Mouse (Mus musculus) induced T-regulatory cell, adult 2 months (primary cell): ENCODE results near the gene Olfr1395.

ENCODE experiments used
- DNase-seq: peaks from one replicate; pipeline ENCODE4 v3.0.0-alpha.2; 2012; ENCODE audit warnings: low read depth

Olfr1395 gene

DNA sequence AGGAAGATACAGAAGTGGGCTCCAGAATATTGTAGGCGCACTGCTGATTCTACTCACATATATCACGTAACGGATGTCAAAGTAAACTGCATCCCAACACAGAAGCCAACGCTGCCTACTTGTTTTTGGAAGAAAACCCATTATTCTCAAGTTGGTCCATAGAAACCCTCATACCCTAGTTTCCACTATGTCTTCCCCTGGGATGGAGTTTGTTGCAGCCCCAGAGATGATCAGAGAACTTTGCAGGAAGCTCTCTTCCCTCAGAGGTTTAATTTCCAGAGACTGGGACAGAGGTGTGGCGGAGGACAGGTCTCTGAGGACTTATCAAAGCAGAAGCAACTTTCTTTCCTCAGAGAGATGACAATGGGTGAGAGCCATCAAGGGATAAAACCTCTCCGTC lies at the start of gene Olfr1395:
Olfr1395 (plus strand) TSS at position 301 of the 400 bp plus-strand sequence.
- DNase-seq, result no peak

DNA sequence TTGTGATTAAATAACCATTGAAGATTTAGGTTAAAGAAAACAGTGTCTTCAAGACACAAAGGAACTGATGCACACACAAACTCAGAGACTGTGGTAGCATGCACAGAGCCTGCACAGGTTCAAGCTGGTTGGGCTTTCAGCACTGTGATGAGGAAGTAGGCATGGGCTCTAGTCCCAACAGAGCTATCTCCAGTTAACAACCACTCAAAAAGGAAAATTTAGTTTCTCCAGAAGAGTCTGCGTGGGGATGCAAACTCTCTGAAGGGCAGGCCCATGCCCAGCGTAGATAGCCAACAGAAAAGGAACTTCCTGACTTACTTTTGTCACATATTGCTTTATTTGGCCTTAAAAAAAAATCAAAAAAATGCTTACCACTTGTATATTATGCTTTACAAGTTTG lies 49.3 kb upstream of the Olfr1395 start:
- DNase-seq, result peak; percentile 47

DNA sequence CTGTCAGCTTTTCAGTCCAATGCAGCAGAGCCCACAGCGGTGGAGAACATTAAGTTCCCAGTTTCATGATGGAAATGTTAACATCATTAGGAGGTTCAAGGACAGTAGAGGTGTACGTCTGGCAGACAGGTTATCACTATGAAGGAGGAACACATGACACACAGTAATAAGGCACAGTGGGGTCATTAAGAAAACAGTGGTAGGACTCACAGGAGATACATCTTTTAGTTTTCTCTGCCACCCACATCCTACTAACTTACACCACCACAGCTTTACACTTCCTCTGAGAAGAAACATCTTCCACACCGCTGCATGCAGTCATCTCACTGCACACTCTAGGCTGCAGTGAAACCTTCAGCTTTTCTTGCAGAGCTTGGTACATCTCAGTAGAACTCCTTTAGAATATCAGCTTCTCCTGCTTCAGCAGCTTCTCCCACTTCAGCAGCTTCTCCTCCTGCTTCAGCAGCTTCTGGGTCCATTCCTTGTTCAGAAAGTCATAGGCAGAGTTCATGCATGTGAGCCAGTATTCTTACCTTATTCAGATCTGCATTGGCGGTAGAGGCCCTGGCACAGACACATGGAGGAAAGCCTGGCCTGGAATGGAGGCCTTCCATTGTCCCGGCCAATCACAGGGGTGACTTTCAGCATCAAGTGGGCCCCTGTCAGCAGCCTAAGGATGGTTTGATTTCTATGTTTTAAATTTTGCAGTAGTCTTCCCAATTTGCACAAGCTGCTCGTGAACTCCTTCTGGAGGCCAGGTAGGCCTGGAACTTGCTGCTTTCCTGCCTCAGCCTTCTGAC lies 48.0 kb upstream of the Olfr1395 start:
- peak; percentile 81 for DNase-seq

DNA sequence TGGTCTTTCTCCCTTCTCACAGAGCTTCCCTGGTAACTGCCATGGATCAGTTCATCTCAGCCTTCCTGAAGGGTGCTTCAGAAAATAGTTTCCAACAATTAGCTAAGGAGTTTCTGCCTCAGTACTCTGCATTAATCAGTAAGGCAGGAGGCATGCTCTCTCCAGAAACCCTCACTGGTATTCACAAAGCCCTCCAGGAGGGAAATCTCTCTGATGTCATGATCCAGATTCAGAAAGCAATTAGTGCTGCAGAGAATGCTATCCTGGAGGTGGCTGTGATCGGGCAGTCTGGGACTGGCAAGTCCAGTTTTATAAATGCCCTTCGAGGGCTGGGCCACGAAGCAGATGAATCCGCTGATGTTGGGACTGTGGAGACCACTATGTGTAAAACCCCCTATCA lies 46.7 kb upstream of the Olfr1395 start:
- no peak for DNase-seq

DNA sequence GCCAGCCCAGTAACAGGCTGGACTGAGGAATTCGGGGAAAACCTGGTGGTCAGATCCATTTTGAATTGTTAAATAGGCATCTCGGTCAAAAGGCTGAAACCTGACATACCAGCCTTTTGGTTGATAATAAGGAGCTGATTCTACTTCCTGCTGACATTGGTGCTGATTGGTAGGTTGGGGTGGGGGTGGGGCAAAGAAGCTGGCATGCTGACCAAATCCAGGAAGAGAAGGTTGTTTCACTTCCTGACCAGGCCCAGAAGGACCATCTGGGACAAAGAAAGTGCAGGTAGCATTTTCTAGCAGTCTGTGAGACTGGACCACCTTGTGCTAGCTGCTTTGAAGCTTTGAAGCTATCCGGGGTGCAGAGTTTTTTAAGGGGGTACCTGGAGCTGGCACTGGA lies 41.7 kb upstream of the Olfr1395 start:
- peak; percentile 78 for DNase-seq

DNA sequence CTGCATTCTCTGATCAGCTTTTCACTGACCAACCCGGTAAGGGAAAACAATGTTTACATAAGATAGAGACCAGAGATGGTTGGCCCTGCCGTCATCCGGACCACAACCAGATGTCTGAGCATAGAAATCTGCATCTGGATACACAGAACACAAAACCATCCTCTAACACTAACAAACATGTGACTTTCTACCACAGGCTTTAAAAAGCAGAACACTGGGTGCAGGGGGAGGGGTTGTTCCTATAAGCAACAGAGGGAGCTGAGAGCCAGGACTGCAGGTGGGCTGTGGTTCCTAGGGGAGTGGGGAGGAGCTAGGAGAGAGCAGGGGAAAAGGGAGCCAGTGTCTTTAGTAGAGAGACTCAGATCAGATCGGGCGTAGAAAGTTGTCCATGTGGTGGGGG lies 40.6 kb upstream of the Olfr1395 start:
- peak; percentile 21 for DNase-seq

DNA sequence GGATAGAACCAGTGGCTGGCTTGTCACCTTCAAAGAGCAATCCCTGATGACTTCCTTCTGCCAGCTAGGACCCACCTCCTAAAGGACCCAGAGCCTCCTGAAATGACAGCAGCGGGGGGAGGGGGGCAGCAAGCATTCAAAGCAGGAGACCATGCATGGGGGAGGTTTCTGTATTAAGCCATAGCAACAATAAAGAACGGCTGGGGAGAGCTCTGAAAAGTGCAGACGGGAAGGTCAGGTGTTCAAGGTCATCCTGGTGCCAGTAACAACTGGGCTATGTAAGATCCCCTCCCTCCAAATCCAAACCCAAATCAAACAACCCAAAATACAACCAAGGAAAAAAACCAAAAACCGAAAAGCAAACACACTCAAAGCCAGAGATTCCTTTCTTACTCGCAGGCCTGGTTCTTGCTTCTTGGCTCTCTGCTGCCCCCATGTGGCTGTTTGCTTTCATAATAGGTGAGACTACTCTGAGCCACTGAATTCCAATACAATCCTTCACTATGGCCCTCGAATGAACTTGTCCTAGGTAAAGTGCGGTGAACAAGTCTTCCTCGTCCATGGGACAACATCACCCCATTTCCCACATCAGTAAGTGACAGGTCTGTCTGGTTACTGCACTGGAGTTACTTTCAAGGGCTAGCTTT lies 38.9 kb upstream of the Olfr1395 start:
- peak; percentile 96 for DNase-seq

DNA sequence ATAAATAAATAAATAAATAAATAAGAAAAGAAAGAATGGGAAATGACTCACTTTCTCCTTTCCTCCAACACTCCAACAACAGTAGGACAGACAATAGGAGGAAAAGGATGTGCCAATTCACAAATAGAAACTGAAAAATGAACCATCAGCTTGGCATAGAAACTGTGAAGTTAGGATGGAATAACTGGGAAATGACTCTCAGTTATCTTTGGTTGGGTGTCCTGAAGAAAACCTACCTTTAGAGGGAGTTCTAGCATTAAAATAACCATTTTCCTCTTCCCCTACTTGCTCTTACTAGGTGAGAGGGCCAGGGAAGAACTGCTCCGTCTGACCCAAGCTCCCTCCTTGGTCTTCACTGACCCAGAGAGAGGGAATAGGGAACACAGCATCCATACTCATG lies 36.3 kb upstream of the Olfr1395 start:
- DNase-seq, result no peak

DNA sequence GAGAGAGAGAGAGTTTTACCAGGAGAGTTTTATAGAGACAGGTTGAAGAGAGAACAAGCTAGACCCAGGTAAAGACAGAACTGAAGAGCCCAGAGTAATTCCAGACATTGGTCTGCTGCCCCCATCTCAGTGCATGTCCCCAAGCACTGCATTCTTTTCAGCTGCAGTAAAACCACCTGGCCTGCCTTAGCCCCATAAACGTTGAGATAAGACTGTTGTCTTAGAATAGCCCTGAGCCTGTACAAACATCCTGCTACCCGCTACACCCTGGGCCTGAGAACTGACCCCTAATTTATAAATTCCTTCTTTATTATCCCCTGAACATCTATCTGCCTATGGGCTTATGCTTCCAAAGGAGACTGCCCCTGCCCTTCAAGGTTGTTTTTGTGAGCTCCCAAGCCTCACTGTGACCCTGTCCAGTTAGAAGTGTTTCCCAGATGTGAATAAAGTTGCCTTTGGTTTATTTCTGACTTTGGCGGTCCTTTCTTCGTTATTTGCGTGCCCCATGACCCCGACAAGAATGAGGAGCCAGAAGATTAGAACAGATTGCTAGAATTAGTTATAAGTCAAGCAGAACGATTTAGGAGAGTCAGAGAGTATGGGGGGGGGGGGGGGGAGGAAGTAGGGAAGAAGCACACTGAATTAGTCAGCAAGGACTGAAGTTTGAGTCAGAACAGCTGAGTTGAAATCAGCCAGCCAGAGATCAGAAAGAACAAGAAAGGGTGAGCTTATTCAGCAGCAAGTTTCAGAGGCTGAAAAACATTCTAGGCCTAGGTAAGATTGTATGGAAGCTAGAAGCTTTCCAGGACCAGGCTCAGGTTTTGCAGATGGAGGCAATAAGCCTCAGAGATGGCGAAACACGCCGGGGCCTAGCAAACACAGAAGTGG lies 34.2 kb upstream of the Olfr1395 start:
- DNase-seq, result peak; percentile 22

DNA sequence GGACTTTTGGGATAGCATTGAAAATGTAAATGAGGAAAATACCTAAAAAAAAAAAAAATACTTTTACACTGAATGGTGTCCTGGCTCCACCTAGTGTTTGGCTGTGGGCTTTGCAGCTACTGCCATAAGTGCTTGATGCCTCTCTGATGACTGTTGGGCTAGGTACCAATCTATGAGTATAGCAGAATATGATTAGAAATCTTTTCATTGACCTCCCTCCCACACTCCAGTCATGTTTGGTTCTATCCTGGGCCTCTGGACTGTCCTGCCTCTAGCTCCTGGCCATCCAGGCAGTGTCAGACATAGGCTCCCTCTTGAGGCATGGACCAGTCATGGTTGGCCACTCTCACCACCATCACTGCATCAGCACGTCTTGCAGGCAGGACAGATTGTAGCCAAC lies 33.2 kb upstream of the Olfr1395 start:
- peak; percentile 79 for DNase-seq

DNA sequence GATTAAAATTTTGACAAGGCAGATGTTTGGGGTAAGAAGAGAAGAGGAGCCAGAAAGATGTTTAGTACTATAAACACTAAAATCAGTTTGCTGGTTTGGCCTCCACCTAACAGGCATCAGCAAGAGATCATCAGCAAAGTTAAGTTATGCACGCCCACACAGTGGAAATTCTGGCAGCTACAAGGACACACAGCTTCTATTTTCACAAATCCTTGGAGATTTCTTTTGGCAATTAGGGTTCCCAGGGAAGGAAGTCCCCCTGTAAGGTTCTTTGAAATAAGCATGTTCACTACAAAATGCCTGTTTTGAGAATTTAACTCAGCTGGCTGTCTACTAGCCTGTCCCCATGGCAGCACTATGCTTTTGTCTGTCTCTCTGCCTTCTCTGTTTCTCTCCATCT lies 31.1 kb upstream of the Olfr1395 start:
- no peak for DNase-seq

DNA sequence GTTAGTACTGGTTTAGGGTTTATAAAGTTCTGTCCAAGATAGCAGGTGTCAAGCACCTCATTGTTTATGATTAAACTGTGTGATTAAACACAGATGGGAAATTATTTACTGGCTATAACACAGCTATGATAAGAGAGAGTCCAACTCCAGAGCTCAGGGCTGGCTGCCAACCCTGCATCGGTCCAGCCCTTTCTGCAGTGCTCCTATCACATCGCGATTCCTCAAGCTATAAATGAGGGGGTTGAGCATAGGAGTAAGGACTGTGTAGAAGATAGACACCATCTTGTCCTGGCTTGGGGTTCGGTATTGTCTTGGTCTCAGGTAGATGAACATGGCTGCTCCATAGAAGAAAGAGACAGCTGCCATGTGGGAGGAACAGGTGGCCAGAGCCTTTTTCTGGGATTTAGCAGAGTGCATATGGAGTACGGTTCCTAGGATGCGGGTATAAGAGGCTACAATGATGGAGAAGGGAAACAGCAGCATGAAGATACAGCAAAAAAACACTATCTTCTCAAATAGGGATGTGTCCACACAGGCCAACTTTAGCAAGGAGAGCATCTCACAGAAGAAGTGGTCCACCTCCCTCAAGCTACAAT lies 29.4 kb upstream of the Olfr1395 start:
- DNase-seq, result no peak

DNA sequence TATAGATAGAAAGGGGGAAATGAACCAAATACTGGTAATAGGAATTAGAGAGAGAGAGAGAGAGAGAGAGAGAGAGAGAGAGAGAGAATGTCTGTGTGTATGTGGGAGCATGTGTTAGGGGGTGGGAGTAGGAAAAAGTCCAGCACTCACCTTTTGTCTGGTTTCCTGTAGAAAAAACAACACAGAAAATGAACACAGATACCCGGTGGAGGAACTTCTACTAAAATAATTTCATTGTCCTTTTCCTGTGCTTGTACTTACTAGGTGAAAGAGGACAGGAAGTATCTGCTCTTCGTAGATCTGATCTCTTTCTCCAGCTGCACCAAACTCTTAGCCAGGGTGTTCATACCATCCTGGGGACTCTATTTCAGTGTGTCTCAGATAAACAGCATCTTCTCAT lies 27.9 kb upstream of the Olfr1395 start:
- no peak for DNase-seq

DNA sequence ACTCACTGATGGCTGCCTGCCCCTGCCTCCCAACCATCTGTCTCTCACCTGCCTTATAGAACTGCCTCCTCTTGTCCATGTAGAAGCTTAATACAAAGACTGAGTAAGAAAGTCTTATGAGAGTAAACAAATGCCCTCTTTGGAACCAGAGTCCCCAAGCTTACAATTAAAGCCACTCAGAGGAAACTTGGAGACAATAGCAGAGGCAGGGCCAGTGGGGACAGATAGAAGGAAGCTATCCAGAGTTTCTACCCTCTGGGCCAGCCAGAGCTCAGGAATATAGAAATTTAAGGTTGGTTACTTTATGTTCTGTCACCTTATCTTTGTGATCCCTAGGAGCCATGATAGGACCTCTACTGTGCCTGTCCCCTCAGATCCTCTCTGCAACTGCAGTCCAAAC lies 27.3 kb upstream of the Olfr1395 start, which contains the start of gene Olfr1396:
Olfr1396 (minus strand) TSS at position 101 of the 400 bp plus-strand sequence.
- DNase-seq, result no peak

DNA sequence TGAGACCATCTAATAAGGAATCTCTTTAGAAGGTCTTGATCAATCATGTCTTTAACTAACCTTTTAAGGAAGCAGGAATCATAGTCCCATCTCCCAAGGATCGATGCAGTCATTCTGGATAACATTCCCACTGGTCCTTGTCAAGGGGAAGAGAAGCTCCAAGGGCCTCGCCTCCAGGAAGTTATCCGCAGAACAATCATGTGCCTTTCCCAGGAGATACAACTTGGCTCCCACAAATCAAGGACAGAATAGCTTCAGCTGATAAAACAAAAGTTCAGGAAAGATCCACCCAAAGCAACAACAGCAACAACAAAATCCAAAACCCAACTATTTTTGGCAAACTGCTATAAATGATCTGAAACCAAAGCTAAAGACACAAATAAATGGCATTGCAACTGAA lies 22.4 kb upstream of the Olfr1395 start:
- no peak for DNase-seq

DNA sequence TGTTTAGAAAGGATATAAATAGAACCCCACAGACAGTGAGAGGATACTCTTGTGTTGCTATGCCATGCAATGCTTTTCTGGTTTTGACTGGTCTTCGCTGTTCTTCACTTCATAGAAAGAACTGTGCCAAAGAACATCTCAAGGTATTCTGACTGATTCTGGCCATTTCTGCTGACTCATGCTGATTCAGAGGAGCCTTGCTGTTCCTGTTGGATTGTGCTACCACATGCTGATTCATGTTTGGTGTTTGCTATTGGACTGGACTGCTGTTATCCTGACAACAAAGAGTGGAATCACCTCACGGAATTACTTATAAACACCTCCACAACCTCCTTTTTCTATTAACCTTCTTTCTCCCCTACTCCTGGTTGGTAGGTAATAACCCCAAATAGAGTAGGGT lies 17.9 kb upstream of the Olfr1395 start:
- no peak for DNase-seq

DNA sequence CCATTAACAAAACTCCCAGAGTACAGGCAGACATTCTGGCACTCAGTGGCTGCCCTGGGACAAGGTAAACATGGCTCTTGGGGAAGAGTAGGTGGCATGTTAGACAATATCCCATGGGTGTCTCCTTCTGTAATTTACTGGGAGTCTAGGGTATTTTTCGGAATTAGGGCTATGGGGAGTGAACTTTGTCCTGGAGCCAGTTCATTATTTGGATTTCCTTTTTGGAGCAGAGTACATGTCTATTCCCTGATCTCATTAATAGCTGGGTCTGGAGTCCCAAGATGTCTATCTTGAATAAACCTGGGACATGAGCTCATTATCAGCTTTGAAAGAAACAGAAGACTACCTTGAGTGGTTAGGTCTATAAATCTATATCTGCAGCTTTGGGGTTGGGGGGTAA lies 12.0 kb downstream of the Olfr1395 start, which contains the start of gene Olfr1394:
Olfr1394 (plus strand) TSS at position 301 of the 400 bp plus-strand sequence.
- DNase-seq, result no peak

DNA sequence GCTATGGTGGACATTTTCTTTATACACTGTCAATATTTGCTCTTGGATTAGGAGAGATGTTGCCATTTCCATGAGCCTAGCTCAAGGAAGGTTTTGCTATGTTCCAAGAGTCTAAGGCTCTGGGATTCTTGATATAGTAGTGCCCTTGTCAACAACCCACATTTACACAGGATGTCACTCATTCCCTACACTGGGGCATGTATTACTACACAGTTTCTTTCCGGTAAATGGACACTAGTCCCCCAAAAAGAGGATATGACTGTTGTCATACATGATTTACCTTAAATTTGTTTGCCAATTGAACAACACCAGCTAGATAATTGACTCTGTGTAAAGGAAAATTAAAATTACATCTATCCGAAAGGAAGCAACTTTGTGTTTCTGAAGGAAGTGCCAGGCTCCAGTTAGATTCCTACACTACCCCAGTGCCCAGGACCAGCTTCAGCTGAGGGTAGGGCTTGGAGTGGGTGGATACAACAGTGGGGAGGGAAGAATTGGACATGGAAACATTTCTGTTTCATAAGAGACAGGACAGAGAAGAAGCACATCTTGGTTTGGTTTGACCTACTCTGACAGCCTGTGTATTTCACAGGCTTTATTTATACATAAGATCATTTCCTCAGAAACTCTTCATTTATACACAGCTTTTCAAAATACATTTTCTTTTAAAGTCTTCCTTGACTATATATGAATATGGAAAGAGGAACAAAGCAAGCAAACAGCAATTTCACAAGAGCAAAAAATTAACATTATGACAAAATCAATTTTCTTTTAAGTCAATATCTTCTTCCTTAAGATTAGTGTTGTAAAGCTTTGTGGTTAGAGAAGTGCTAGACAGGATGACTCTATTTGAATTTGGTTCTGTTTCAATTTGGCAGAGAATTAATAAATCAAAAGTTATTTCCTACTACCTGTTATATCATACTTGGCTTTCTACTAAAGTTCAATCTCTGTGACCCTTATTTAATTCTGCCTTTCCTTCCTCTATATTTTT lies 15.0 kb downstream of the Olfr1395 start:
- no peak for DNase-seq

DNA sequence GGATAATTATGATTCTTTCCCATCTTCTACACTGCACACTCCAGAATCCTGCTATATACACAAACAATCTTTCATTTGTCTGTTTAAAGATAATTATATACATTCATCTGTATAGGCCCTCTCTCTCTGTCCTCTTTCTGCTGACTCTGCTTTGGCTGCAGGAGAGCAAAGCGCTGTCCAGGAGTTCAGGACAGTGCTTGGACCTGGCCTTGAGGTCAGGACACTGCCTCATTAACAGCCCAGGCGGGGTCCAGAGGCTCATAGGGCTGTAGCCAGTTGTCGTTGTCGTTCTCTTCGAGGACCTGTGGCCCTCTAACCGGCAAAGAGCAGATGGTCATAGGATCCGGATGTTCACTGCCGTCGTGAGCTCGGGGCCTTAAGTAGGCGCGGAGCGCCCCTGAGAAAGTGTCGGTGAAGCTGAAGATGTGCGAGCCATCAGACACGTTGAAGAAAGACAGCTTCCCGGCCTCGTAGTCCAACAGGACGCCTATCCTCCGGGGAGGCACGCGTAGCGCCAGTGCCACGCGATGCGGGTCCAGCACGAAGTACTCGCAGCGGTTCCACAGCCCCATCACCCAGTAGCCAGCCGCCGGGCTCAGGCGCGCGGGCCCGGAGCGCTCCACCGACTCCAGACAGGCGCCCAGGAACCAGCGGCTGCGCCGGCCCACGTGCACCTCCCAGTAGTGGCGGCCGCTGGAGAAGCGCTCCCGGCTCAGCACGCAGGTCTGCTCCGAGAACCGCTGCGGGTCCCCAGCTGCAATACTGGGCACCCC lies 27.0 kb downstream of the Olfr1395 start:
- DNase-seq, result no peak

DNA sequence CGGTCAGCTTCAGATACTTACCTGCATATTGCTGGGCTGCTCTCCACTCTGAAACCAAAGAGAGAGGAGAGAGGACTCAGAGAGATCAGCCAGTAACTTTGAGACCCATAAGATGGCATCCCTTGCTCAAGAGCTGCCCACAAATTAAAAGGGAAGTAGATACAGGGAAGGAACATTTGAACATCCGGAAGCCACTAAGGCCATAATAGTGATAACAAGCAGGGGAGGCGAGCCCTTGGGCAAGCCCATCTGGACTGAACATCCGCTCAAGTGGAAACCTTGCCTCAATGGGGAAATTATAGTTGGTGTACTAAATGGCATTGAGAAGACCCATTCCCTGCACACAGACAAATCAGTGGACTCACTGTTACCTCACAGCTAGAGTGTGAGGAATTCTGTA lies 28.5 kb downstream of the Olfr1395 start:
- DNase-seq, result no peak
